Mouse (Mus musculus): ENCODE data around the gene Miga2. TPM values are rescaled to one million over a fixed set of nuclear protein-coding genes. Genes with fewer than 3 reads are reported as not detected.

Miga2 gene
- polyA plus RNA-seq, 1 experiment from 2014 or later: 22.9 TPM

DNA sequence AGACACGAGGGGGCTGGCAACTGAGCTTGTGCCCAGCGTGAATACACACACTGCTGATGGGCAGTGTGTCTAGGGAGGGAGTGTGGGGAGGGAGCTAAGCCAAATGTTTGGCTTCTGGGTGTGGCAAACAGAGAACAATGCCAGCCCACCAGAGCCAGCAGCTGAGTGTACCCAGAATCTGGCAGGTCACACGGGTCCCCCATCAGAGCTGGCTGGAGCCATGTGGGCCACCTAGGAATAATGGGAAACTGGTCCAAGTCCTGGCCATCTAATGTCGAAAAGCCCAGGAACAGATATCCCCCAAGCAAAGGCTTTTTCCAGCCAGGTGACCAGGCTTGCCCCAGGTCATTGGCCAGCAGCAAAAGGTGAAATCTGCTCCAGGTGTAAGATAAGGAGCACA lies 8.2 kb upstream of the Miga2 start:
- no peaks in the 10 kb centered on the region for H3K27me3 ChIP-seq (ENCODE audit: control insufficient read depth, insufficient read depth, low read length)
- H3K27ac ChIP-seq (ENCODE audit: low read depth, low read length): no peak overlapping the region
- H3K4me2 ChIP-seq: no peak overlapping the region
- H3K9me3 ChIP-seq (replicated peaks; ENCODE audit: control insufficient read depth, low read length): no peaks in the 10 kb centered on the region
- H3K4me1 ChIP-seq (ENCODE audit: control insufficient read depth, insufficient read depth, low read length): peaks cover 38% of the 10 kb centered on the region
- peak overlapping the region; percentile 1; the same call in 1 of the 2 replicates for H3K9ac ChIP-seq (ENCODE audit: low read depth, low read length)
- no peak for ATAC-seq (replicated peaks; ENCODE audit: insufficient number of reproducible peaks, low FRiP score, low TSS enrichment)
- 72% methylated on average over 4 of the region's 4 CpGs for WGBS (ENCODE audit: insufficient replicate concordance)
- no peak overlapping the region for H3K4me3 ChIP-seq (ENCODE audit: low read depth, low read length)
- peaks cover 6% of the 10 kb centered on the region; the same call in 1 of the 2 replicates for H3K36me3 ChIP-seq (ENCODE audit: control insufficient read depth, insufficient read depth, low read length)

GRCm38 (mm10) chr2:30356266-30356665 lies 7.8 kb upstream of the Miga2 start:
- H3K9ac ChIP-seq (ENCODE audit: low read depth, low read length): 0 out of 2 replicates have a peak overlapping the region, but pooled peaks have one; percentile 18
- H3K27me3 ChIP-seq (ENCODE audit: control insufficient read depth, insufficient read depth, low read length): no peaks in the 10 kb centered on the region
- H3K4me3 ChIP-seq (ENCODE audit: low read depth, low read length): no peak overlapping the region
- H3K4me2 ChIP-seq: no peak overlapping the region
- H3K36me3 ChIP-seq (ENCODE audit: control insufficient read depth, insufficient read depth, low read length): peaks cover 6% of the 10 kb centered on the region; the same call in 1 of the 2 replicates
- no peaks in the 10 kb centered on the region for H3K9me3 ChIP-seq (replicated peaks; ENCODE audit: control insufficient read depth, low read length)
- H3K4me1 ChIP-seq (ENCODE audit: control insufficient read depth, insufficient read depth, low read length): peaks cover 37% of the 10 kb centered on the region
- ATAC-seq (replicated peaks; ENCODE audit: insufficient number of reproducible peaks, low FRiP score, low TSS enrichment): no peak
- WGBS (ENCODE audit: insufficient replicate concordance): 46% methylated on average over 4 of the region's 4 CpGs
- peak overlapping the region; percentile 32; the same call in 1 of the 2 replicates for H3K27ac ChIP-seq (ENCODE audit: low read depth, low read length)

DNA sequence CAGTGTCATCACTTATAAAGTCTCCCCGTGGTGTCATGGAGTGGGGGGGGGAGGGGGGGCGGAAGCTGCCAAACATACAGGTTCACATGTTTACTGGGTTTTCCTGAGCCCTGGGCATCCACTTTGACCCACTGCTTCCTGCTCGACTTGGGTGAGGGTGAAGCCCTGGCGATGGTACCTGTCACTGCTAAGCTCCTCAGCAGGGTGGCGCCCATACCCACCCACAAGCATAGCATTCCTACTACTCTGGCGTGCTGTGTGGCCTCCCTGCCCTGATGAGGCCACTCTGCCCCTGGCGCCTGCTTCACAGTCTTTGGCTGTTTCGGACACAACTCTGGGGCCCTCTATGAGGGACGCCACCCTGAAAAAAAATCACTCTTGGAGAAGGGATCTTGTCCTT lies 7.1 kb upstream of the Miga2 start:
- Histone ChIP-seq H3K9ac (ENCODE audit: low read depth, low read length) (no peak overlapping the region), H3K9me3 (replicated peaks; ENCODE audit: control insufficient read depth, low read length) (no peaks in the 10 kb centered on the region), H3K4me1 (ENCODE audit: control insufficient read depth, insufficient read depth, low read length) (peaks cover 36% of the 10 kb centered on the region), H3K27ac (ENCODE audit: low read depth, low read length) (peak overlapping the region; percentile 24), H3K27me3 (ENCODE audit: control insufficient read depth, insufficient read depth, low read length) (no peaks in the 10 kb centered on the region), H3K4me3 (ENCODE audit: low read depth, low read length) (peak overlapping the region; percentile 16; the same call in 1 of the 2 replicates), H3K4me2 (peak overlapping the region; percentile 95), H3K36me3 (ENCODE audit: control insufficient read depth, insufficient read depth, low read length) (peaks cover 6% of the 10 kb centered on the region; the same call in 1 of the 2 replicates)
- ATAC-seq (replicated peaks; ENCODE audit: insufficient number of reproducible peaks, low FRiP score, low TSS enrichment): no peak
- 55% methylated on average over 9 of the region's 9 CpGs for WGBS (ENCODE audit: insufficient replicate concordance)

DNA sequence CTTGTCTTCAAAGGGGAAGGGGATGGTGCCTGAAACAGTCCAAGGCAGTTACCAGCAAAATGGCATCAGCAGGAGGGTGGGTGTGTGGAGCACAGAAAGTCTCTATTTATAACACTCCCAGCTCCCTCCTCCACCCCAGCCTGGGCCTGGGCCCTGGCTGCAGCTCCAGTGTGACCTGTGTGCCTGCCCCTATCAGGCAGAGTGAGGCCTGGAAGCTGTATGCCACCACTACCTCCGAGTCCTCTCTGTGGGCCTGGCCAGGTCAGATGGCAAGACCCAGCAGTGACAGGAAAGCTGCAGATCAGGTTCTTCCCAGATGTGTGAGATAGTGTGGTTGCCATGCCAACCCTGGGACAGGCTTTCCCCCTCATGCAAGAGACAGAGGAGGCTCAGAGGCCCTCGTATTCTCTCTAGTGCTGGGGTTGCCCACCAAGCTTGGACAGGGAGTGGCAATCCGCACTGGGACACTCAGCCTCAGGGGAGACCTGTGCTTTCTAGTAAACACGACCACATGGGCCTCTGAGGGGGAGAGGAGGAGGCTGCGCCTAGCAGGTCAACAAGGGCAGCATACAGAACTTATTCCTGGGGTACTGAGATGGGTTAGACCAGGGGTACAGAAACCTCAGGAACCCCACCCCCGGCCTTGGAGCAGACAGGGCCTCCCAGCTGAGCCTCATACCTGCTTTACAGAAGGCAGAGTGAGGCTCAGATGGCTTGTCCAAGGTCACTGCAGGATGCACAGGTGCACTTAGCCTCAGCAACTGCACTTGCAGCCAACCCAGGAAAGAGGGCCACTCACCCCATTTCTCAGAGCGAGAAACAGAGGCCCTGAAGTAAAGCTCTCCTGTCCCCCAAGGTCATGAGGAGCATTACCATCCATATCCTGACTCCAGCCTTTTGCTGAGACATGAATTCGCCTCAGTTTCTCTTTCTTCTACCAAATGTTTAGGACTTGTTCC lies 6.2 kb upstream of the Miga2 start:
- H3K9ac ChIP-seq (ENCODE audit: low read depth, low read length): peak overlapping the region; percentile 85
- no peak for ATAC-seq (replicated peaks; ENCODE audit: insufficient number of reproducible peaks, low FRiP score, low TSS enrichment)
- H3K4me3 ChIP-seq (ENCODE audit: low read depth, low read length): peak overlapping the region; percentile 89
- 48% methylated on average over 8 of the region's 8 CpGs for WGBS (ENCODE audit: insufficient replicate concordance)
- H3K4me2 ChIP-seq: peak overlapping the region; percentile 95
- peaks cover 36% of the 10 kb centered on the region for H3K4me1 ChIP-seq (ENCODE audit: control insufficient read depth, insufficient read depth, low read length)
- H3K27ac ChIP-seq (ENCODE audit: low read depth, low read length): peak overlapping the region; percentile 24
- H3K36me3 ChIP-seq (ENCODE audit: control insufficient read depth, insufficient read depth, low read length): peaks cover 6% of the 10 kb centered on the region; the same call in 1 of the 2 replicates
- H3K9me3 ChIP-seq (replicated peaks; ENCODE audit: control insufficient read depth, low read length): no peaks in the 10 kb centered on the region; the same call in 1 of the 2 replicates
- no peaks in the 10 kb centered on the region for H3K27me3 ChIP-seq (ENCODE audit: control insufficient read depth, insufficient read depth, low read length)

DNA sequence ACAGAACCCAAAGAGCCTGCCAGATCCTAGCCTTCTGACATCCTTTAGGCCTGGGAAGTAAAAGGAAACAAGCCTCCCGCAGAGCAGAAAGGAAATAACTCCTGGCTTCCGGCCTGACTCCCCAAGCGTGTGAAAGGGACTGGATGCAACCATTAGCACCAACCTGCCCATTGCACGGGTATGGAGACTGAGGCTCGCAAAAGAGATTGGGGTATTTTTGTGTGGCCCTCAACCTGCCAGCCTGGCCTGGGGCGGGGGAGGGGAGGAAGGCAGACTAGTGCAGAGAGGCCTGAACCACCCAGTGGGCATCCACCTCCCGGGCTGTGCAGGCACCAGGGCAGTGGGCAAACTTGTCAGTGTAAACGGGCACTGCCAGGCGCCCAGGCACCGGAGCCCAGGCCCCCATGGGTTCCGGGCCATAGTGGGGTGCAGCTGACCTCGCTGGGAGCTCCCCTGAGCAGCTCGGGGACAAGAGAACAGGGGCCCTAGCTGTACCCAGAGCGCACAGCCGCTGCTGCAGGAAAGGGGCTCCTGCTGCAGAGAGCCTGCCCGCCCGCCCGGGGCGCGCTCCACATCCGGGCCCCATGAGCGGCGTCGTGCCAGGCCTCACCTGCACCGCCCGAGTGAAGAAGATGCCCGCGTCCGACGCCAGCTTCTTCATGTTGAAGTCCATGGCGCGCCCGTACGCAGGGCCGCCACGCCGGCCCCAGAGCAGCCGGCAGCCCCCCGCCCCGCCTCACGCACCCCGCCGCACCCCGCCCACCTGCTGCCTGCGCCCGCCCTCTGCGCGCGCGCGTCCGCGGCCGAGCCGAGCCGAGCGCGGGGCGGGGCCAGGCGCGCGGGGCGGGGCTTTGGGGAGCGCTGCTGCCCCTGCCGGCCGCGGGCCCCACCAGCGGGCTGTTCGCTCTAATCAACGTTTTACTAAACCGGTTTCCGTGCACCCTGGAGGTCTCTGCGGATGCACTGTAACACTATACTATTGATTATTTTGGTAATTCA lies 5.2 kb upstream of the Miga2 start, which contains the start of gene Sh3glb2:
Gene Sh3glb2 (minus strand): TSS at position 805 of the 999 bp plus-strand sequence.
- Histone ChIP-seq H3K9ac (ENCODE audit: low read depth, low read length) (peak within 1 kb of the TSS; percentile 85), H3K36me3 (ENCODE audit: control insufficient read depth, insufficient read depth, low read length) (peaks cover 1% of the 10 kb centered on the region; the same call in 1 of the 2 replicates), H3K9me3 (replicated peaks; ENCODE audit: control insufficient read depth, low read length) (no peaks in the 10 kb centered on the region; the same call in 1 of the 2 replicates), H3K4me3 (ENCODE audit: low read depth, low read length) (peak within 1 kb of the TSS; percentile 89), H3K27me3 (ENCODE audit: control insufficient read depth, insufficient read depth, low read length) (no peaks in the 10 kb centered on the region), H3K27ac (ENCODE audit: low read depth, low read length) (peak within 1 kb of the TSS; percentile 24), H3K4me1 (ENCODE audit: control insufficient read depth, insufficient read depth, low read length) (peaks cover 36% of the 10 kb centered on the region), H3K4me2 (peak within 1 kb of the TSS; percentile 95)
- WGBS (ENCODE audit: insufficient replicate concordance): 3% methylated on average over 51 of the region's 73 CpGs
- ATAC-seq (replicated peaks; ENCODE audit: insufficient number of reproducible peaks, low FRiP score, low TSS enrichment): peak; percentile 70

GRCm38 (mm10) chr2:30360626-30361025 lies 3.4 kb upstream of the Miga2 start:
- 76% methylated on average over 10 of the region's 10 CpGs for WGBS (ENCODE audit: insufficient replicate concordance)
- Histone ChIP-seq H3K27ac (ENCODE audit: low read depth, low read length) (no peak overlapping the region), H3K9me3 (replicated peaks; ENCODE audit: control insufficient read depth, low read length) (no peaks in the 10 kb centered on the region; the same call in 1 of the 2 replicates), H3K27me3 (ENCODE audit: control insufficient read depth, insufficient read depth, low read length) (no peaks in the 10 kb centered on the region), H3K4me3 (ENCODE audit: low read depth, low read length) (no peak overlapping the region), H3K9ac (ENCODE audit: low read depth, low read length) (no peak overlapping the region), H3K36me3 (ENCODE audit: control insufficient read depth, insufficient read depth, low read length) (no peaks in the 10 kb centered on the region), H3K4me1 (ENCODE audit: control insufficient read depth, insufficient read depth, low read length) (peaks cover 41% of the 10 kb centered on the region), H3K4me2 (no peak overlapping the region)
- no peak for ATAC-seq (replicated peaks; ENCODE audit: insufficient number of reproducible peaks, low FRiP score, low TSS enrichment)

DNA sequence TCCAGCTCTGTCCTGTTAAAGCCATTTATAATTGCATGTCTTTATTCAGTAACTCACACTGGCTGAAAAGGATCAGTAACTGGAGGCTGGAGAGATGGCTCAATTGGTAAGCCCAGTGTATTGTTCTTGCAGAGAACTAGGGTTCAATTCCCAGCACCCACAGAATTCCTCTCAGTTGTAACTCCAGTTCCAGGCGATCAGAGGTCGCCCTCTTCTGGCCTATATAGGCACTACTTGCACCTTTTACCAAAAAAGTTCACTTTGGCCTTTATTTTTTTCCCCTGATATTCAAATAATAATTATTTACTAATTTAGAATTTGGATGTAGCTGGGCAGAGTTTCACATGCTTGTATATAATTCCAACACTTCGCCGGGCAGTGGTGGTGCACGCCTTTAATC lies 1.2 kb upstream of the Miga2 start:
- no peak overlapping the region for H3K27ac ChIP-seq (ENCODE audit: low read depth, low read length)
- H3K36me3 ChIP-seq (ENCODE audit: control insufficient read depth, insufficient read depth, low read length): peaks cover 9% of the 10 kb centered on the region
- no peak overlapping the region for H3K9ac ChIP-seq (ENCODE audit: low read depth, low read length)
- WGBS (ENCODE audit: insufficient replicate concordance): 71% methylated on average over 5 of the region's 5 CpGs
- no peaks in the 10 kb centered on the region for H3K27me3 ChIP-seq (ENCODE audit: control insufficient read depth, insufficient read depth, low read length)
- H3K4me1 ChIP-seq (ENCODE audit: control insufficient read depth, insufficient read depth, low read length): peaks cover 24% of the 10 kb centered on the region
- H3K4me2 ChIP-seq: no peak overlapping the region
- ATAC-seq (replicated peaks; ENCODE audit: insufficient number of reproducible peaks, low FRiP score, low TSS enrichment): no peak
- no peaks in the 10 kb centered on the region; the same call in 1 of the 2 replicates for H3K9me3 ChIP-seq (replicated peaks; ENCODE audit: control insufficient read depth, low read length)
- no peak overlapping the region for H3K4me3 ChIP-seq (ENCODE audit: low read depth, low read length)
